In genomic region chr16:4768719-4769118, GRCm38 (mm10) we compare ENCODE assay signal across 24 mouse cellular contexts. TPM values are rescaled to one million over a fixed set of nuclear protein-coding genes. Genes with fewer than 3 reads are reported as not detected.
DNase-seq lines count a peak whose midpoint lies in the region; ATAC-seq and TF ChIP-seq lines count a peak whose summit lies in the region.
"Had no signal": no experiment of that assay in that cellular context is flagged by ENCODE, and none has a peak within 500 bp of the region (broad histone marks: within the 10 kb centered on the region; RNA-seq: fewer than 3 reads in every experiment).

No protein-coding gene starts in this region.

- H3K36me3 ChIP-seq in heart, adult 2 months (ENCODE audit: control insufficient read depth, insufficient read depth, low read length) = peaks cover 13% of the 10 kb centered on the region
- H3K36me3 ChIP-seq in hindbrain, postnatal 0 days (ENCODE audit: insufficient read depth, low read length) = peaks cover 58% of the 10 kb centered on the region
- peaks cover 67% of the 10 kb centered on the region for H3K36me3 ChIP-seq in hindbrain, embryonic 13.5 days
- peaks cover 75% of the 10 kb centered on the region for H3K36me3 ChIP-seq in liver, embryonic 12.5 days
- H3K36me3 ChIP-seq in midbrain, embryonic 13.5 days = peaks cover 66% of the 10 kb centered on the region
- H3K36me3 ChIP-seq in midbrain, embryonic 15.5 days (replicated peaks) = peaks cover 62% of the 10 kb centered on the region

- WGBS in heart, adult 2 months = 94% methylated on average over 5 of the region's 5 CpGs
- WGBS in hindbrain, postnatal 0 days = 95% methylated on average over 5 of the region's 5 CpGs
- WGBS in hindbrain, embryonic 13.5 days = 98% methylated on average over 5 of the region's 5 CpGs
- WGBS in liver, embryonic 12.5 days (ENCODE audit: insufficient replicate concordance) = 74% methylated on average over 5 of the region's 5 CpGs
- WGBS in midbrain, embryonic 13.5 days = 97% methylated on average over 5 of the region's 5 CpGs
- WGBS in midbrain, embryonic 15.5 days = 98% methylated on average over 5 of the region's 5 CpGs

- no peak overlapping the region for H3K27ac ChIP-seq in heart, adult 2 months
- H3K27ac ChIP-seq in hindbrain, postnatal 0 days = no peak overlapping the region
- H3K27ac ChIP-seq in hindbrain, embryonic 13.5 days = no peak overlapping the region
- H3K27ac ChIP-seq in liver, embryonic 12.5 days = no peak overlapping the region
- H3K27ac ChIP-seq in midbrain, embryonic 13.5 days = no peak overlapping the region
- no peak overlapping the region for H3K27ac ChIP-seq in midbrain, embryonic 15.5 days
- H3K27ac ChIP-seq: embryonic facial prominence, embryonic 12.5 days; embryonic facial prominence, embryonic 15.5 days; hindbrain, embryonic 14.5 days; intestine, embryonic 15.5 days had no signal

- peaks cover 3% of the 10 kb centered on the region for H3K79me2 ChIP-seq in heart, adult 2 months (replicated peaks; ENCODE audit: control insufficient read depth, insufficient read depth, low read length)

- TF ChIP-seq CTCF in heart, adult 2 months (IDR thresholded peaks at IDR 0.05) = no peak
- no peak for TF ChIP-seq CTCF in hindbrain, postnatal 0 days (IDR thresholded peaks at IDR 0.05; ENCODE audit: low read depth)

- H3K4me3 ChIP-seq in heart, adult 2 months = no peak overlapping the region
- H3K4me3 ChIP-seq in hindbrain, postnatal 0 days (ENCODE audit: low read length) = no peak overlapping the region
- no peak overlapping the region for H3K4me3 ChIP-seq in hindbrain, embryonic 13.5 days
- no peak overlapping the region for H3K4me3 ChIP-seq in liver, embryonic 12.5 days
- no peak overlapping the region for H3K4me3 ChIP-seq in midbrain, embryonic 13.5 days (replicated peaks)
- H3K4me3 ChIP-seq in midbrain, embryonic 15.5 days = no peak overlapping the region
- H3K4me3 ChIP-seq: embryonic facial prominence, embryonic 12.5 days; embryonic facial prominence, embryonic 15.5 days; intestine, embryonic 15.5 days had no signal

- no peaks in the 10 kb centered on the region for H3K9me3 ChIP-seq in hindbrain, postnatal 0 days (ENCODE audit: low read length)
- H3K9me3 ChIP-seq in hindbrain, embryonic 13.5 days = no peaks in the 10 kb centered on the region
- no peaks in the 10 kb centered on the region for H3K9me3 ChIP-seq in liver, embryonic 12.5 days (replicated peaks)
- H3K9me3 ChIP-seq in midbrain, embryonic 13.5 days = no peaks in the 10 kb centered on the region
- no peaks in the 10 kb centered on the region for H3K9me3 ChIP-seq in midbrain, embryonic 15.5 days
- H3K9me3 ChIP-seq: embryonic facial prominence, embryonic 12.5 days; embryonic facial prominence, embryonic 15.5 days; G1E; intestine, embryonic 15.5 days had no signal

- no peak for TF ChIP-seq EP300 in heart, adult 2 months (IDR thresholded peaks at IDR 0.05; ENCODE audit: insufficient read depth, low read depth, low read length)

- ATAC-seq in hindbrain, postnatal 0 days = peak; percentile 49; the same call in 1 of the 2 replicates
- no peak for ATAC-seq in hindbrain, embryonic 13.5 days (ENCODE audit: low FRiP score)
- 0 out of 2 replicates have a peak, but pooled peaks have one; percentile 35 for ATAC-seq in liver, embryonic 12.5 days
- ATAC-seq in midbrain, embryonic 13.5 days = peak; percentile 55; the same call in 1 of the 2 replicates
- no peak for ATAC-seq in midbrain, embryonic 15.5 days (replicated peaks)
- ATAC-seq: forebrain, embryonic 14.5 days; forebrain, postnatal 0 days; intestine, embryonic 15.5 days; Patski had no signal

- H3K4me2 ChIP-seq in hindbrain, postnatal 0 days (ENCODE audit: low read depth, low read length) = no peak overlapping the region
- H3K4me2 ChIP-seq in hindbrain, embryonic 13.5 days = no peak overlapping the region
- no peak overlapping the region for H3K4me2 ChIP-seq in liver, embryonic 12.5 days
- H3K4me2 ChIP-seq in midbrain, embryonic 13.5 days (replicated peaks) = no peak overlapping the region
- H3K4me2 ChIP-seq in midbrain, embryonic 15.5 days = no peak overlapping the region
- H3K4me2 ChIP-seq: embryonic facial prominence, embryonic 12.5 days; embryonic facial prominence, embryonic 15.5 days; hindbrain, embryonic 14.5 days; intestine, embryonic 15.5 days had no signal

- no peaks in the 10 kb centered on the region for H3K27me3 ChIP-seq in heart, adult 2 months (ENCODE audit: control insufficient read depth, insufficient read depth, low read length)
- no peaks in the 10 kb centered on the region for H3K27me3 ChIP-seq in hindbrain, postnatal 0 days (ENCODE audit: insufficient read depth, low read length)
- no peaks in the 10 kb centered on the region for H3K27me3 ChIP-seq in hindbrain, embryonic 13.5 days
- no peaks in the 10 kb centered on the region for H3K27me3 ChIP-seq in liver, embryonic 12.5 days (replicated peaks)
- no peaks in the 10 kb centered on the region for H3K27me3 ChIP-seq in midbrain, embryonic 13.5 days
- no peaks in the 10 kb centered on the region for H3K27me3 ChIP-seq in midbrain, embryonic 15.5 days (replicated peaks)
- H3K27me3 ChIP-seq: CH12.LX; embryonic facial prominence, embryonic 12.5 days; embryonic facial prominence, embryonic 15.5 days; intestine, embryonic 15.5 days; Patski had no signal

- H3K9ac ChIP-seq in heart, adult 2 months (ENCODE audit: low read depth, low read length) = no peak overlapping the region
- H3K9ac ChIP-seq in hindbrain, postnatal 0 days (replicated peaks; ENCODE audit: low read length) = no peak overlapping the region
- no peak overlapping the region for H3K9ac ChIP-seq in hindbrain, embryonic 13.5 days
- H3K9ac ChIP-seq in liver, embryonic 12.5 days = no peak overlapping the region
- no peak overlapping the region for H3K9ac ChIP-seq in midbrain, embryonic 13.5 days (replicated peaks)
- H3K9ac ChIP-seq in midbrain, embryonic 15.5 days = no peak overlapping the region
- H3K9ac ChIP-seq: embryonic facial prominence, embryonic 12.5 days; embryonic facial prominence, embryonic 15.5 days; forebrain, postnatal 0 days; hindbrain, embryonic 14.5 days; intestine, embryonic 15.5 days had no signal

- TF ChIP-seq POLR2A in heart, adult 2 months (IDR thresholded peaks at IDR 0.05; ENCODE audit: insufficient read depth, low read depth, low read length) = no peak

- peaks cover 3% of the 10 kb centered on the region for H3K4me1 ChIP-seq in heart, adult 2 months (ENCODE audit: control insufficient read depth, insufficient read depth, low read length)
- 0 out of 2 replicates have a peak, but pooled peaks cover 3% of the 10 kb centered on the region for H3K4me1 ChIP-seq in hindbrain, postnatal 0 days (ENCODE audit: insufficient read depth, low read length)
- H3K4me1 ChIP-seq in hindbrain, embryonic 13.5 days (replicated peaks) = peaks cover 8% of the 10 kb centered on the region
- peaks cover 7% of the 10 kb centered on the region for H3K4me1 ChIP-seq in liver, embryonic 12.5 days
- H3K4me1 ChIP-seq in midbrain, embryonic 13.5 days (replicated peaks) = no peaks in the 10 kb centered on the region
- no peaks in the 10 kb centered on the region for H3K4me1 ChIP-seq in midbrain, embryonic 15.5 days
- H3K4me1 ChIP-seq: embryonic facial prominence, embryonic 12.5 days had no signal

- DNase-seq in heart, adult 11 months = peak; percentile 85
- no peak for DNase-seq in heart, adult 2 months
- no peak for DNase-seq in hindbrain, postnatal 0 days (ENCODE audit: low spot score)
- no peak for DNase-seq in liver
- DNase-seq: adrenal gland, postnatal 14 days; B cell, adult 2 months; cerebellum, adult 11 months; cerebellum, adult 2 months; cerebellum, adult 9-11 months; cerebellum, postnatal 25 days; forebrain, postnatal 0 days; gastrocnemius, postnatal 36 days had no signal

- intact Hi-C loops in heart, adult 2 months (cut with DNase I) = loop anchor here (10.0 kb wide), 1 partner anchor 96 kb away; no protein-coding TSS in a partner anchor

RNA-seq across cellular contexts. Expression of gene Cdip1, which starts 21.4 kb away (rescaled TPM):
- total RNA-seq in heart, adult 2 months (2021) = 10 to 100 TPM; 58.4 to 65.6 TPM
- polyA plus RNA-seq in heart, adult 2 months (2012; rRNA removed) = 94.3 and 100 TPM in 2 replicates
- total RNA-seq in hindbrain, postnatal 0 days (2014; rRNA removed) = 147 and 148 TPM in 2 replicates
- polyA plus RNA-seq in hindbrain, postnatal 0 days (2015; fragmentation: Nextera tagmentation; extraction: Ambion mirVana) = 133 and 135 TPM in 2 replicates
- 111 and 116 TPM in 2 replicates for polyA plus RNA-seq in hindbrain, embryonic 13.5 days (2015; fragmentation: Nextera tagmentation; extraction: Ambion mirVana)
- polyA plus RNA-seq in liver, embryonic 12.5 days (2016; fragmentation: Nextera tagmentation; extraction: Ambion mirVana) = 24.9 and 25.7 TPM in 2 replicates
- 108 and 109 TPM in 2 replicates for polyA plus RNA-seq in midbrain, embryonic 13.5 days (2015; fragmentation: Nextera tagmentation; extraction: Ambion mirVana)
- polyA plus RNA-seq in midbrain, embryonic 15.5 days (2015; fragmentation: Nextera tagmentation; extraction: Ambion mirVana) = 130 and 132 TPM in 2 replicates

RNA-seq across cellular contexts. Expression of gene Hmox2, which starts 42.6 kb away (rescaled TPM):
- 10 to 100 TPM; 72.4 to 84.9 TPM for total RNA-seq in heart, adult 2 months (2021)
- 38.3 and 51.6 TPM in 2 replicates for polyA plus RNA-seq in heart, adult 2 months (2012; rRNA removed)
- 36.0 and 41.2 TPM in 2 replicates for total RNA-seq in hindbrain, postnatal 0 days (2014; rRNA removed)
- 93.4 and 101 TPM in 2 replicates for polyA plus RNA-seq in hindbrain, postnatal 0 days (2015; fragmentation: Nextera tagmentation; extraction: Ambion mirVana)
- 94.6 and 96.7 TPM in 2 replicates for polyA plus RNA-seq in hindbrain, embryonic 13.5 days (2015; fragmentation: Nextera tagmentation; extraction: Ambion mirVana)
- polyA plus RNA-seq in liver, embryonic 12.5 days (2016; fragmentation: Nextera tagmentation; extraction: Ambion mirVana) = 40.9 and 42.5 TPM in 2 replicates
- polyA plus RNA-seq in midbrain, embryonic 13.5 days (2015; fragmentation: Nextera tagmentation; extraction: Ambion mirVana) = 81.8 and 87.6 TPM in 2 replicates
- 101 and 103 TPM in 2 replicates for polyA plus RNA-seq in midbrain, embryonic 15.5 days (2015; fragmentation: Nextera tagmentation; extraction: Ambion mirVana)

RNA-seq across cellular contexts. Expression of gene Nmral1, which starts 49.6 kb away (rescaled TPM):
- 1 to 10 TPM; 2.2 to 2.7 TPM for total RNA-seq in heart, adult 2 months (2021)
- polyA plus RNA-seq in heart, adult 2 months (2012; rRNA removed) = 3.9 and 4.0 TPM in 2 replicates
- total RNA-seq in hindbrain, postnatal 0 days (2014; rRNA removed) = 30.7 and 31.8 TPM in 2 replicates
- polyA plus RNA-seq in hindbrain, postnatal 0 days (2015; fragmentation: Nextera tagmentation; extraction: Ambion mirVana) = 33.1 and 35.4 TPM in 2 replicates
- polyA plus RNA-seq in hindbrain, embryonic 13.5 days (2015; fragmentation: Nextera tagmentation; extraction: Ambion mirVana) = 65.1 and 71.7 TPM in 2 replicates
- 50.0 and 53.0 TPM in 2 replicates for polyA plus RNA-seq in liver, embryonic 12.5 days (2016; fragmentation: Nextera tagmentation; extraction: Ambion mirVana)
- polyA plus RNA-seq in midbrain, embryonic 13.5 days (2015; fragmentation: Nextera tagmentation; extraction: Ambion mirVana) = 102 and 104 TPM in 2 replicates
- polyA plus RNA-seq in midbrain, embryonic 15.5 days (2015; fragmentation: Nextera tagmentation; extraction: Ambion mirVana) = 78.3 and 79.6 TPM in 2 replicates

Comparison
In these comparisons a context has a peak if more than half of its experiments do, and no peak if none do; other contexts are left out.
1. ATAC-seq: peak in hindbrain, postnatal 0 days (single experiment), liver, embryonic 12.5 days (single experiment) and midbrain, embryonic 13.5 days (single experiment); none in hindbrain, embryonic 13.5 days (single experiment) and midbrain, embryonic 15.5 days (single experiment).